Comparison of ENCODE assay signal across 19 mouse cellular contexts in genomic region chr14:55169021-55169855, GRCm38 (mm10). TPM values are rescaled to one million over a fixed set of nuclear protein-coding genes. Genes with fewer than 3 reads are reported as not detected.
DNase-seq lines count a peak whose midpoint lies in the region; ATAC-seq and TF ChIP-seq lines count a peak whose summit lies in the region.
"Had no signal": no experiment of that assay in that cellular context is flagged by ENCODE, and none has a peak within 500 bp of the region (broad histone marks: within the 10 kb centered on the region; RNA-seq: fewer than 3 reads in every experiment).

No protein-coding gene starts in this region.

- peak; percentile 55 for DNase-seq in cerebellum, adult 9-11 months
- no peak for DNase-seq in spleen, adult 12 weeks (ENCODE audit: low spot score)
- DNase-seq in adrenal gland, adult (ENCODE audit: inconsistent age in 2 of 2, low spot score in 1 of 2), result no peak
- DNase-seq: adrenal gland, postnatal 10 days; forebrain, postnatal 0 days; gastrocnemius, postnatal 14 days; heart, adult 2 months; heart, postnatal 14 days had no signal

- TF ChIP-seq CTCF in intestine, postnatal 0 days (IDR thresholded peaks at IDR 0.05; ENCODE audit: low read depth), result no peak

- no peak overlapping the region for H3K27ac ChIP-seq in intestine, embryonic 16.5 days (ENCODE audit: low read length)
- no peak overlapping the region for H3K27ac ChIP-seq in intestine, embryonic 15.5 days
- H3K27ac ChIP-seq in intestine, postnatal 0 days (ENCODE audit: low read depth, low read length), result no peak overlapping the region
- H3K27ac ChIP-seq: embryonic facial prominence, embryonic 13.5 days; forebrain, embryonic 12.5 days; heart, adult 2 months; heart, embryonic 15.5 days; hindbrain, embryonic 13.5 days; hindbrain, postnatal 0 days had no signal

- no peak overlapping the region for H3K4me3 ChIP-seq in intestine, embryonic 16.5 days (ENCODE audit: low read length)
- H3K4me3 ChIP-seq in intestine, embryonic 15.5 days (replicated peaks), result no peak overlapping the region
- H3K4me3 ChIP-seq in intestine, postnatal 0 days (ENCODE audit: low read depth, low read length), result no peak overlapping the region
- H3K4me3 ChIP-seq: embryonic facial prominence, embryonic 13.5 days; forebrain, embryonic 12.5 days; heart, adult 2 months; heart, embryonic 15.5 days; hindbrain, embryonic 13.5 days had no signal

- no peaks in the 10 kb centered on the region for H3K27me3 ChIP-seq in intestine, embryonic 16.5 days (replicated peaks; ENCODE audit: control insufficient read depth, insufficient read depth, low read length)
- no peaks in the 10 kb centered on the region for H3K27me3 ChIP-seq in intestine, embryonic 15.5 days (replicated peaks)
- no peaks in the 10 kb centered on the region for H3K27me3 ChIP-seq in intestine, postnatal 0 days (replicated peaks; ENCODE audit: control insufficient read depth, insufficient read depth, low read length)

- 89% methylated on average over 18 of the region's 18 CpGs for WGBS in intestine, embryonic 16.5 days
- WGBS in intestine, embryonic 15.5 days, result 87% methylated on average over 18 of the region's 18 CpGs
- WGBS in intestine, postnatal 0 days, result 80% methylated on average over 18 of the region's 18 CpGs

- H3K4me1 ChIP-seq in intestine, embryonic 16.5 days (ENCODE audit: control insufficient read depth, insufficient read depth, low read length), result 0 out of 2 replicates have a peak, but pooled peaks cover 3% of the 10 kb centered on the region
- H3K4me1 ChIP-seq in intestine, embryonic 15.5 days (replicated peaks), result 0 out of 2 replicates have a peak, but pooled peaks cover 2% of the 10 kb centered on the region
- H3K4me1 ChIP-seq in intestine, postnatal 0 days (replicated peaks; ENCODE audit: control insufficient read depth, insufficient read depth, low read length), result 0 out of 2 replicates have a peak, but pooled peaks cover 4% of the 10 kb centered on the region
- H3K4me1 ChIP-seq: heart, embryonic 15.5 days had no signal

- ATAC-seq in intestine, embryonic 16.5 days, result peak; percentile 31; the same call in 1 of the 2 replicates
- ATAC-seq in intestine, embryonic 15.5 days, result no peak
- ATAC-seq in intestine, postnatal 0 days, result peak; percentile 45; the same call in 1 of the 2 replicates
- ATAC-seq: forebrain, postnatal 0 days; hindbrain, postnatal 0 days had no signal

- no peak overlapping the region for H3K9ac ChIP-seq in intestine, embryonic 16.5 days (ENCODE audit: low read depth, low read length)
- no peak overlapping the region for H3K9ac ChIP-seq in intestine, embryonic 15.5 days
- H3K9ac ChIP-seq in intestine, postnatal 0 days (ENCODE audit: low read depth, low read length), result no peak overlapping the region
- H3K9ac ChIP-seq: embryonic facial prominence, embryonic 13.5 days; forebrain, embryonic 12.5 days; forebrain, postnatal 0 days; heart, embryonic 15.5 days; hindbrain, embryonic 13.5 days had no signal

- H3K4me2 ChIP-seq in intestine, embryonic 16.5 days (ENCODE audit: low read depth, low read length), result no peak overlapping the region
- H3K4me2 ChIP-seq in intestine, embryonic 15.5 days (replicated peaks), result no peak overlapping the region
- H3K4me2 ChIP-seq in intestine, postnatal 0 days (replicated peaks; ENCODE audit: low read depth), result no peak overlapping the region
- H3K4me2 ChIP-seq: embryonic facial prominence, embryonic 13.5 days; heart, embryonic 11.5 days; heart, embryonic 15.5 days; hindbrain, embryonic 13.5 days had no signal

- no peaks in the 10 kb centered on the region for H3K36me3 ChIP-seq in intestine, embryonic 16.5 days (ENCODE audit: control insufficient read depth, insufficient read depth, low read length)
- H3K36me3 ChIP-seq in intestine, embryonic 15.5 days, result no peaks in the 10 kb centered on the region
- no peaks in the 10 kb centered on the region for H3K36me3 ChIP-seq in intestine, postnatal 0 days (ENCODE audit: control insufficient read depth, insufficient read depth)
- H3K36me3 ChIP-seq: embryonic facial prominence, embryonic 13.5 days; forebrain, embryonic 12.5 days; G1E; heart, embryonic 15.5 days; hindbrain, embryonic 13.5 days had no signal

- H3K9me3 ChIP-seq in intestine, embryonic 16.5 days (ENCODE audit: control insufficient read depth, low read length), result no peaks in the 10 kb centered on the region
- no peaks in the 10 kb centered on the region for H3K9me3 ChIP-seq in intestine, embryonic 15.5 days
- H3K9me3 ChIP-seq in intestine, postnatal 0 days (ENCODE audit: control insufficient read depth), result no peaks in the 10 kb centered on the region
- H3K9me3 ChIP-seq: embryonic facial prominence, embryonic 13.5 days; forebrain, embryonic 12.5 days; G1E; heart, embryonic 15.5 days; hindbrain, embryonic 13.5 days had no signal

RNA-seq across cellular contexts. Expression of gene Jph4, which starts 52.5 kb away (rescaled TPM):
- 0.82 and 1.2 TPM in 2 replicates for polyA plus RNA-seq in intestine, embryonic 16.5 days (2015; fragmentation: Nextera tagmentation; extraction: Ambion mirVana)
- polyA plus RNA-seq in intestine, embryonic 15.5 days (2015; fragmentation: Nextera tagmentation; extraction: Ambion mirVana), result 1.6 and 1.7 TPM in 2 replicates
- polyA plus RNA-seq in intestine, postnatal 0 days (2015; fragmentation: Nextera tagmentation; extraction: Ambion mirVana), result 0.90 and 0.93 TPM in 2 replicates
- polyA plus RNA-seq: G1E had no signal

RNA-seq across cellular contexts. Expression of gene Dhrs2, which starts 52.6 kb away (rescaled TPM):
- polyA plus RNA-seq in intestine, embryonic 16.5 days (2015; fragmentation: Nextera tagmentation; extraction: Ambion mirVana), result 0.28 and 0.37 TPM in 2 replicates
- polyA plus RNA-seq in intestine, embryonic 15.5 days (2015; fragmentation: Nextera tagmentation; extraction: Ambion mirVana), result 0.15 and 0.21 TPM in 2 replicates
- polyA plus RNA-seq in intestine, postnatal 0 days (2015; fragmentation: Nextera tagmentation; extraction: Ambion mirVana), result 0.12 and 0.14 TPM in 2 replicates
- polyA plus RNA-seq: G1E; gonadal fat pad, adult 2 months; heart, embryonic 11.5 days; heart, embryonic 15.5 days had no signal
